Comparison of ENCODE assay signal across 39 mouse cellular contexts in genomic region chr19:11314354-11314753, GRCm38 (mm10). TPM values are rescaled to one million over a fixed set of nuclear protein-coding genes. Genes with fewer than 3 reads are reported as not detected.
"Had no signal": no experiment of that assay in that cellular context is flagged by ENCODE, and none has a peak within 500 bp of the region (broad histone marks: within the 10 kb centered on the region; RNA-seq: fewer than 3 reads in every experiment).

TSS of gene Ms4a14 (minus strand) at chr19:11314454.

- ATAC-seq: liver, embryonic 12.5 days; liver, postnatal 0 days; lung, postnatal 0 days; midbrain, embryonic 13.5 days; midbrain, embryonic 15.5 days; midbrain, embryonic 16.5 days had no signal

- H3K9ac ChIP-seq: limb, embryonic 12.5 days; limb, embryonic 13.5 days; limb, embryonic 15.5 days; liver, embryonic 12.5 days; liver, embryonic 13.5 days; liver, embryonic 14.5 days; liver, embryonic 15.5 days; liver, postnatal 0 days; lung, embryonic 14.5 days; lung, embryonic 15.5 days; midbrain, embryonic 12.5 days; midbrain, embryonic 13.5 days; midbrain, embryonic 15.5 days had no signal

- H3K27ac ChIP-seq: left cerebral cortex, adult 2 months; limb, embryonic 10.5 days; limb, embryonic 12.5 days; limb, embryonic 13.5 days; limb, embryonic 15.5 days; liver, embryonic 12.5 days; liver, embryonic 13.5 days; liver, embryonic 14.5 days; liver, embryonic 15.5 days; lung, embryonic 15.5 days; midbrain, embryonic 10.5 days; midbrain, embryonic 12.5 days; midbrain, embryonic 13.5 days; midbrain, embryonic 15.5 days had no signal

- H3K4me1 ChIP-seq: limb, embryonic 10.5 days; limb, embryonic 12.5 days; limb, embryonic 13.5 days; limb, embryonic 15.5 days; liver, embryonic 12.5 days; liver, embryonic 13.5 days; liver, embryonic 15.5 days; lung, embryonic 15.5 days; megakaryocyte, embryonic 14.5 days; midbrain, embryonic 10.5 days; midbrain, embryonic 12.5 days; midbrain, embryonic 13.5 days; midbrain, embryonic 15.5 days had no signal

- H3K4me2 ChIP-seq: limb, embryonic 12.5 days; limb, embryonic 13.5 days; limb, embryonic 15.5 days; liver, embryonic 11.5 days; liver, embryonic 12.5 days; liver, embryonic 13.5 days; liver, embryonic 15.5 days; lung, embryonic 14.5 days; lung, embryonic 15.5 days; midbrain, embryonic 11.5 days; midbrain, embryonic 12.5 days; midbrain, embryonic 13.5 days; midbrain, embryonic 15.5 days had no signal

- H3K36me3 ChIP-seq: limb, embryonic 10.5 days; limb, embryonic 12.5 days; limb, embryonic 13.5 days; limb, embryonic 15.5 days; liver, embryonic 12.5 days; liver, embryonic 13.5 days; liver, embryonic 15.5 days; lung, embryonic 15.5 days; midbrain, embryonic 10.5 days; midbrain, embryonic 12.5 days; midbrain, embryonic 13.5 days; midbrain, embryonic 15.5 days had no signal

- H3K27me3 ChIP-seq: limb, embryonic 12.5 days; limb, embryonic 13.5 days; limb, embryonic 15.5 days; liver, embryonic 12.5 days; liver, embryonic 13.5 days; liver, embryonic 15.5 days; lung, embryonic 15.5 days; megakaryocyte, embryonic 14.5 days; midbrain, embryonic 12.5 days; midbrain, embryonic 13.5 days; midbrain, embryonic 15.5 days had no signal

- H3K9me3 ChIP-seq: limb, embryonic 10.5 days; limb, embryonic 15.5 days; liver, embryonic 12.5 days; liver, embryonic 13.5 days; liver, embryonic 15.5 days; lung, embryonic 15.5 days; megakaryocyte, embryonic 14.5 days; midbrain, embryonic 10.5 days; midbrain, embryonic 12.5 days; midbrain, embryonic 13.5 days; midbrain, embryonic 15.5 days had no signal

- DNase-seq: left cerebral cortex, postnatal 4 days; liver; liver, embryonic 13.5 days; liver, postnatal 0 days; lung, adult 18-20 months; lung, adult 2 months; lung, embryonic 14.5 days; lung, postnatal 10 days; lung, postnatal 14 days; lung, postnatal 36 days; lung, postnatal 4 days; midbrain, embryonic 14.5 days had no signal

- H3K4me3 ChIP-seq: left cerebral cortex, adult 2 months; limb, embryonic 10.5 days; limb, embryonic 12.5 days; limb, embryonic 13.5 days; limb, embryonic 15.5 days; liver, embryonic 12.5 days; liver, embryonic 13.5 days; liver, embryonic 15.5 days; lung, embryonic 15.5 days; megakaryocyte, embryonic 14.5 days; midbrain, embryonic 10.5 days; midbrain, embryonic 12.5 days; midbrain, embryonic 13.5 days; midbrain, embryonic 15.5 days; myocyte had no signal

RNA-seq across cellular contexts. Expression of gene Ms4a14, which starts in this region (rescaled TPM):
- total RNA-seq: left cerebral cortex, adult 18-20 months; left cerebral cortex, adult 2 months; left cerebral cortex, postnatal 10 days; left cerebral cortex, postnatal 14 days; left cerebral cortex, postnatal 25 days; liver, adult 2 months; megakaryocyte progenitor cell, adult 5-6 weeks; megakaryocyte-erythroid progenitor cell, adult 5-6 weeks had no signal
- polyA plus RNA-seq: limb, embryonic 10.5 days; limb, embryonic 12.5 days; limb, embryonic 13.5 days; liver, adult 2 months; liver, embryonic 11.5 days; liver, embryonic 12.5 days; liver, embryonic 15.5 days; liver, embryonic 16.5 days; lung, embryonic 14.5 days; midbrain, embryonic 10.5 days; midbrain, embryonic 11.5 days; midbrain, embryonic 13.5 days; midbrain, embryonic 14.5 days; midbrain, embryonic 16.5 days; myocyte had no signal
